Mouse (Mus musculus) spleen, adult 2 months (tissue): ENCODE data around the gene 9530003J23Rik. TPM values are rescaled to one million over a fixed set of nuclear protein-coding genes. Genes with fewer than 3 reads are reported as not detected.
A peak's percentile ranks its signal among the peaks of the same experiment; 100 is the strongest.
"Not testable (repeated sequence)": the region's sequence is repeated elsewhere in the genome, so short reads cannot be mapped to it uniquely, and the experiment has no call there.

Experiments used
- DNase-seq, 2 experiments: peaks; one replicate each; pipeline versions ENCODE4 v3.0.0 to v3.0.0-alpha.2; 2012 to 2021; ENCODE audit warnings: low spot score in 2 of 2, low read depth in 1 of 2
- H3K27ac ChIP-seq: fragments of 200-500 bp; 2 replicates; pipeline ENCODE4 v1.5.1; 2012; ENCODE audit warnings: low read length, inconsistent platforms; ENCODE audit not compliant: insufficient read depth
- H3K27me3 ChIP-seq: fragments of 200-500 bp; 2 replicates; pipeline ENCODE4 v1.6.1; 2012; ENCODE audit warnings: mild to moderate bottlenecking, moderate library complexity, low read length, inconsistent platforms; ENCODE audit not compliant: control insufficient read depth, insufficient read depth
- H3K36me3 ChIP-seq: fragments of 200-500 bp; 2 replicates; pipeline ENCODE4 v1.6.1; 2012; ENCODE audit warnings: mild to moderate bottlenecking, low read length, inconsistent platforms; ENCODE audit not compliant: control insufficient read depth, insufficient read depth
- H3K4me1 ChIP-seq: fragments of 200-500 bp; 2 replicates; pipeline ENCODE4 v1.6.1; 2011; ENCODE audit warnings: inconsistent platforms; ENCODE audit not compliant: control insufficient read depth, insufficient read depth, insufficient read length
- H3K4me3 ChIP-seq: fragments of 200-500 bp; 2 replicates; pipeline ENCODE4 v1.5.1; 2011; ENCODE audit warnings: mild to moderate bottlenecking, inconsistent platforms; ENCODE audit not compliant: insufficient read depth, insufficient read length; ENCODE audit errors: extremely low read depth
- CTCF ChIP-seq: fragments of 200-500 bp; IDR thresholded peaks from 2 replicates; pipeline ENCODE4 v1.5.1; 2011; ENCODE audit warnings: mild to moderate bottlenecking, inconsistent platforms; ENCODE audit not compliant: insufficient read depth, insufficient read length, insufficient replicate concordance; ENCODE audit errors: extremely low read depth
- POLR2A ChIP-seq: fragments of 200-500 bp; IDR thresholded peaks from 2 replicates; pipeline ENCODE4 v1.6.1; 2011; ENCODE audit warnings: low read depth, low read length, inconsistent platforms
- WGBS: fragments of 180-500 bp; shearing (Covaris S2); methylation state at CpG from one replicate; pipeline ENCODE4 v1.1.7; 2018; 5-methylcytosine and 5-hydroxymethylcytosine counted together
- polyA plus RNA-seq: library from polyadenylated mRNA; depleted of rRNA; stranded (reverse); fragments of >200 nt; gene quantifications from 2 replicates; pipeline ENCODE4 v1.2.3, GENCODE M21; 2012

9530003J23Rik gene
- polyA plus RNA-seq, 1 experiment: not detected

DNA sequence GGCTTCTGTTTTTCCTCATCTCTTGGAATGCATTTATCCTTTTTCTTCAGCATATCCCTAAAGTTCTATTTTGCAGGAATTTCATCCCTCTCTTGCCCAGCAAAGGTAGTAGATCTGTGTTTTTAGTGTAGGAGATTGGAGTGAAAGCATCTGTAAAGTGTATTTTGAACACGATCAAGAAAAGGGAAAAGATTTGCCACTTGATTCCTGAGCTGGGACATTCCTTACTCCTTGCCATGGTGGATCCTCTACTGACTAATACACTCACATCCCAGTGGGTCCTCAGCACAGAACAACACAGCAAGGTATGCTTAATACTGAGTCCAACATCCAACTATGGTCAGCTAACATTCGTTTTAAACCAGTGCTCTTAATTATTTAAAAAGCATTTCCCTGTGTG is 44.0 kb upstream of the 9530003J23Rik start:
- H3K27ac ChIP-seq: no peak overlapping the region
- H3K27me3 ChIP-seq: no peaks in the 10 kb centered on the region
- TF ChIP-seq CTCF: no peak
- TF ChIP-seq POLR2A: no peak
- DNase-seq: no peak
- WGBS: 68% methylated on average over 2 of the region's 2 CpGs
- no peaks in the 10 kb centered on the region for H3K4me1 ChIP-seq
- H3K36me3 ChIP-seq: no peaks in the 10 kb centered on the region
- H3K4me3 ChIP-seq: no peak overlapping the region

GRCm38 (mm10) chr10:117282049-117282448 is 43.5 kb upstream of the 9530003J23Rik start, which contains the start of gene Lyz2:
Gene Lyz2, minus strand, starts transcription at chr10:117282321.
- Histone ChIP-seq H3K4me3 (no peak within 1 kb of the TSS; the same call in 1 of the 2 replicates), H3K27me3 (no peaks in the 10 kb centered on the region), H3K36me3 (no peaks in the 10 kb centered on the region), H3K27ac (no peak within 1 kb of the TSS), H3K4me1 (no peaks in the 10 kb centered on the region)
- DNase-seq: no peak
- TF ChIP-seq POLR2A (no peak), CTCF (no peak)
- whole genome bisulfite sequencing: 10% methylated on average over 4 of the region's 4 CpGs

DNA sequence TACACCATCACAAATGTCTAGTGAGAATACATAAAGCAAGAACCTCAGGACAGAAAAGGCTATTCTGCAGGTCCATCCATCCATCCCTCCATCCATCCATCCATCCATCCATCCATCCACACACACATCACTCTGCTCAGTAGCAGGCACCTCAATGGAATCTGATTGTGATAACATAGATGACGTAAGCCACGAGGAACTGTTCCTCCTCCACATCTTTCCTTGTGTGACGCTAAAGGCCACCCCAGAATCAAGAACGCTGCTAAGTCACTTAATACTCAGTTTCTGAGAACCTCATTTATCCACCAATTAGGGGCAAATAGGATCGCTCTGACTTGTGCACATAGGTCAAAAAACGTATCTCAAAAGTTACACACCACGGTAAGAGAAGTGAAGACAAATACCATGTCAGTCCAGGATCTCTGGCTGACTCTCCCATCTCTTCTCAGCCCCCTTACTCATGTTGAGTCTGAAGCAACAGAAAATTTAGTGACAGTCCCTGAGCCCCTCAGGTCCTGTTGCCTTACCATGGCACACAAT is 42.9 kb upstream of the 9530003J23Rik start:
- WGBS: 62% methylated on average over 7 of the region's 7 CpGs

GRCm38 (mm10) chr10:117280000-117280399 is 41.5 kb upstream of the 9530003J23Rik start:
- no peaks in the 10 kb centered on the region for H3K4me1 ChIP-seq
- peak in 1 of 2 experiments; percentile 12 for DNase-seq
- no peak overlapping the region for H3K27ac ChIP-seq
- 70% methylated on average over 1 of the region's 1 CpGs for WGBS
- no peaks in the 10 kb centered on the region for H3K36me3 ChIP-seq
- no peaks in the 10 kb centered on the region for H3K27me3 ChIP-seq
- no peak overlapping the region for H3K4me3 ChIP-seq
- no peak for TF ChIP-seq POLR2A
- TF ChIP-seq CTCF: no peak

More for the DNA sequence above, 42.9 kb upstream of the 9530003J23Rik start:
- H3K27me3 ChIP-seq: no peaks in the 10 kb centered on the region
- H3K4me3 ChIP-seq: no peak overlapping the region; the same call in 1 of the 2 replicates
- no peak overlapping the region for H3K27ac ChIP-seq
- H3K4me1 ChIP-seq: no peaks in the 10 kb centered on the region
- TF ChIP-seq POLR2A: no peak
- TF ChIP-seq CTCF: no peak
- DNase-seq: no peak
- H3K36me3 ChIP-seq: no peaks in the 10 kb centered on the region

DNA sequence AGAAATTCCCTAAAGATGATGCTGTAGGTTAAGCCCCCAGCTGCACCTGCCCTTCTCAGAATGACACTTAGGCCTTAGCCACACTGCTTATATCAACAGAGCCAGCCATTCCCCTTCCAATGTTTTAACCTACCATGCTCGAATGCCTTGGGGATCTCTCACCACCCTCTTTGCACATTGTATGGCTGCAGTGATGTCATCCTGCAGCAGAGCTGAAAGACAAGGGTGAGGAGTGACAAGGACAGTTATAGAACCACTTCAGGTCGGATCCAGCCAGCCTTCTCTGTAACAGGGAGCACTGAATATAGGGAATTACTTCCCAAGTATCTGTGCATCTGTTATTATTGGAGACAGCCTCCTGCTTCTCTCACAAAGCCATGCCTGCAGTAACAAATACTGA is 40.0 kb upstream of the 9530003J23Rik start:
- WGBS: 83% methylated on average over 2 of the region's 2 CpGs
- H3K4me1 ChIP-seq, H3K4me3 ChIP-seq, DNase-seq, H3K36me3 ChIP-seq, H3K27ac ChIP-seq, H3K27me3 ChIP-seq: not testable (repeated sequence)

- not testable (repeated sequence) for H3K36me3 ChIP-seq, H3K4me1 ChIP-seq
These were observed 39.3 kb upstream of the 9530003J23Rik start for GRCm38 (mm10) chr10:117277779-117278178.

GRCm38 (mm10) chr10:117275681-117276369 is 37.3 kb upstream of the 9530003J23Rik start:
- WGBS: 88% methylated on average over 10 of the region's 10 CpGs
- Histone ChIP-seq H3K4me3 (no peak overlapping the region), H3K36me3 (no peaks in the 10 kb centered on the region), H3K4me1 (no peaks in the 10 kb centered on the region), H3K27ac (no peak overlapping the region), H3K27me3 (no peaks in the 10 kb centered on the region)
- no peak for DNase-seq
- TF ChIP-seq POLR2A: no peak
- no peak for TF ChIP-seq CTCF

More at GRCm38 (mm10) chr10:117277779-117278178, 39.3 kb upstream of the 9530003J23Rik start:
- 90% methylated on average over 9 of the region's 9 CpGs for WGBS
- H3K4me3 ChIP-seq, H3K27me3 ChIP-seq, DNase-seq, H3K27ac ChIP-seq: not testable (repeated sequence)

- not testable (repeated sequence) for H3K27ac ChIP-seq, H3K27me3 ChIP-seq, H3K36me3 ChIP-seq, DNase-seq, H3K4me3 ChIP-seq, H3K4me1 ChIP-seq
- WGBS: 8% methylated on average over 4 of the region's 7 CpGs
These were observed 36.1 kb upstream of the 9530003J23Rik start for GRCm38 (mm10) chr10:117274645-117275044.
